Comparison of ENCODE assay signal across 9 mouse cellular contexts in the genomic region with DNA sequence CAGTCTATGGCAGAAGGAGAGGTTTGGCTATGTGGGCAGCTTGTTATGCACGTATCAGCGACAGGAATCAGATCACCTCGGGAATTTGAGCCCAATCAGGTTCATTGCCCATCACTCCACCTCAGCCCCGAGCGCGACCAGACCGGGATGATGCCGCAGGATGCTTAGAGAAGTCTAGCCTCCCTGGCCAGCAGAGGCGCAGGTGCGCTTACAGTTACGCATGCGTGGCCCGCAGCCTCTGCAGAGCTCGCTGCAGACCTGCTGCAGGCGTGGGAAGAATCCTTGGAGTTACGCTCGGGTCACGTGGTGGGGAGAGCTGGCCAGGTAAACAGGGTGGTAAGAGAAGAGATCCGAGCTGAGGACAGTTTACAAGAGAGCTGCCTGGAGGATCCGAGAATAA. TPM values are rescaled to one million over a fixed set of nuclear protein-coding genes. Genes with fewer than 3 reads are reported as not detected.
DNase-seq lines count a peak whose midpoint lies in the region; ATAC-seq and TF ChIP-seq lines count a peak whose summit lies in the region.
"Had no signal": no experiment of that assay in that cellular context is flagged by ENCODE, and none has a peak within 500 bp of the region (broad histone marks: within the 10 kb centered on the region; RNA-seq: fewer than 3 reads in every experiment).

No protein-coding gene starts in this region.

- no peak overlapping the region for H3K4me3 ChIP-seq in heart, postnatal 0 days (ENCODE audit: low read depth, low read length)
- H3K4me3 ChIP-seq: limb, embryonic 15.5 days had no signal

- 7% methylated on average over 20 of the region's 20 CpGs for WGBS in heart, postnatal 0 days

- no peaks in the 10 kb centered on the region for H3K36me3 ChIP-seq in heart, postnatal 0 days (replicated peaks; ENCODE audit: control insufficient read depth, insufficient read depth, low read length)
- H3K36me3 ChIP-seq: limb, embryonic 15.5 days had no signal

- peak; percentile 45 for TF ChIP-seq CTCF in heart, postnatal 0 days (IDR thresholded peaks at IDR 0.05; ENCODE audit: low read depth)

- no peaks in the 10 kb centered on the region for H3K9me3 ChIP-seq in heart, postnatal 0 days (replicated peaks; ENCODE audit: control insufficient read depth, low read length)
- H3K9me3 ChIP-seq: limb, embryonic 15.5 days had no signal

- no peak overlapping the region for H3K27ac ChIP-seq in heart, postnatal 0 days (ENCODE audit: low read depth)
- H3K27ac ChIP-seq: limb, embryonic 15.5 days had no signal

- no peak for ATAC-seq in heart, postnatal 0 days (ENCODE audit: insufficient read depth, low read depth)

- H3K27me3 ChIP-seq in heart, postnatal 0 days (ENCODE audit: control insufficient read depth, insufficient read depth, low read length), result peaks cover 11% of the 10 kb centered on the region; the same call in 1 of the 2 replicates

- no peak overlapping the region for H3K9ac ChIP-seq in heart, postnatal 0 days (replicated peaks; ENCODE audit: low read depth, low read length)
- H3K9ac ChIP-seq: limb, embryonic 15.5 days had no signal

- TF ChIP-seq EP300 in heart, postnatal 0 days (IDR thresholded peaks at IDR 0.05; ENCODE audit: low read depth), result no peak

- no peak overlapping the region for H3K4me2 ChIP-seq in heart, postnatal 0 days (ENCODE audit: low read depth, low read length)
- H3K4me2 ChIP-seq: limb, embryonic 15.5 days had no signal

- no peaks in the 10 kb centered on the region for H3K4me1 ChIP-seq in heart, postnatal 0 days (ENCODE audit: control insufficient read depth, insufficient read depth)

- peak; percentile 79 to 81 for DNase-seq in left cerebral cortex, adult 18-20 months (ENCODE audit: low spot score in 2 of 2)
- no peak for DNase-seq in left cerebral cortex, adult 11 months (ENCODE audit: low spot score)
- DNase-seq in cerebellum, postnatal 14 days, result peak; percentile 83 to 86
- no peak for DNase-seq in heart, postnatal 0 days (ENCODE audit: low spot score)
- peak; percentile 55 to 80 for DNase-seq in kidney, postnatal 36 days
- peak; percentile 60 for DNase-seq in lung, postnatal 25 days (ENCODE audit: low spot score)
- DNase-seq in right cerebral cortex, postnatal 14 days, result peak; percentile 73
- no peak for DNase-seq in gastrocnemius, adult 18-20 months (ENCODE audit: low spot score)

RNA-seq across cellular contexts. Expression of gene Stxbp1, which starts 5.1 kb away (rescaled TPM):
- 1,000 to 10,000 TPM in 1 of 2 experiments, 100 to 1,000 TPM in 1; 951 to 1,006 TPM for total RNA-seq in left cerebral cortex, adult 18-20 months (2021)
- total RNA-seq in heart, postnatal 0 days (2014; rRNA removed; ENCODE audit: low replicate concordance), result 12.6 and 46.0 TPM in 2 replicates
- 20.9 and 23.5 TPM in 2 replicates for polyA plus RNA-seq in heart, postnatal 0 days (2015; fragmentation: Nextera tagmentation; extraction: Ambion mirVana)
- 1 to 10 TPM; 1.9 to 6.0 TPM for total RNA-seq in gastrocnemius, adult 18-20 months (2021)

RNA-seq across cellular contexts. Expression of gene Fam129b, which starts 23.8 kb away (rescaled TPM):
- total RNA-seq in left cerebral cortex, adult 18-20 months (2021), result 10 to 100 TPM; 29.6 to 35.3 TPM
- total RNA-seq in heart, postnatal 0 days (2014; rRNA removed; ENCODE audit: low replicate concordance), result 59.6 and 60.1 TPM in 2 replicates
- polyA plus RNA-seq in heart, postnatal 0 days (2015; fragmentation: Nextera tagmentation; extraction: Ambion mirVana), result 25.2 and 25.3 TPM in 2 replicates
- 1 to 10 TPM; 4.8 to 8.2 TPM for total RNA-seq in gastrocnemius, adult 18-20 months (2021)

Comparison
In these comparisons a context has a peak if more than half of its experiments do, and no peak if none do; other contexts are left out.
1. DNase-seq: peak in left cerebral cortex, adult 18-20 months (2 of 2), cerebellum, postnatal 14 days (2 of 2), kidney, postnatal 36 days (2 of 2), lung, postnatal 25 days (single experiment) and right cerebral cortex, postnatal 14 days (single experiment); none in left cerebral cortex, adult 11 months (single experiment), heart, postnatal 0 days (single experiment) and gastrocnemius, adult 18-20 months (single experiment).
2. RNA of gene Stxbp1, which starts 5.1 kb away (total RNA-seq): 951 to 1,006 TPM in left cerebral cortex, adult 18-20 months; 12.6 to 46.0 TPM in heart, postnatal 0 days and 1.9 to 6.0 TPM in gastrocnemius, adult 18-20 months; every median in the first group is over 10 times any median in the second.